Mouse (Mus musculus) stomach, embryonic 14.5 days (tissue): Measurements from ENCODE around the gene Tead2. TPM values are rescaled to one million over a fixed set of nuclear protein-coding genes. Genes with fewer than 3 reads are reported as not detected.

Experiments
- ATAC-seq: fragments of 200-750 bp; cut with Nextera tagmentation; 2 replicates; pipeline ENCODE4 v1.8.0; 2017; ENCODE audit warnings: low read depth, moderate TSS enrichment; ENCODE audit not compliant: insufficient number of reproducible peaks, insufficient read depth, low FRiP score
- H3K27ac ChIP-seq: fragments of 300-500 bp; sonication (generic); 2 replicates; pipeline ENCODE4 v1.5.1; 2014; ENCODE audit warnings: mild to moderate bottlenecking, low read length, moderate library complexity, mixed read lengths
- H3K27me3 ChIP-seq: fragments of 300-500 bp; sonication (generic); 2 replicates; pipeline ENCODE4 v1.6.1; 2014; ENCODE audit warnings: low read length, control low read depth, mixed read lengths; ENCODE audit not compliant: control insufficient read depth, insufficient read depth
- H3K36me3 ChIP-seq: fragments of 300-500 bp; sonication (generic); 2 replicates; pipeline ENCODE4 v1.6.1; 2014; ENCODE audit warnings: mild to moderate bottlenecking, control low read depth, low read length, moderate library complexity, mixed read lengths; ENCODE audit not compliant: control insufficient read depth, insufficient read depth
- H3K4me1 ChIP-seq: fragments of 300-500 bp; sonication (generic); 2 replicates; pipeline ENCODE4 v1.6.1; 2014; ENCODE audit warnings: low read length, control low read depth, mixed read lengths; ENCODE audit not compliant: control insufficient read depth, insufficient read depth
- H3K4me2 ChIP-seq: fragments of 300-500 bp; sonication (generic); replicated peaks from 2 replicates; pipeline ENCODE4 v1.6.1; 2014; ENCODE audit warnings: low read depth, low read length, control low read depth
- H3K4me3 ChIP-seq: fragments of 300-500 bp; sonication (generic); 2 replicates; pipeline ENCODE4 v1.5.1; 2014; ENCODE audit warnings: low read depth, low read length, control low read depth
- H3K9ac ChIP-seq: fragments of 300-500 bp; sonication (generic); replicated peaks from 2 replicates; pipeline ENCODE4 v1.6.1; 2014; ENCODE audit warnings: low read depth, mild to moderate bottlenecking, control low read depth, low read length, moderate library complexity, mixed read lengths
- H3K9me3 ChIP-seq: fragments of 300-500 bp; sonication (generic); 2 replicates; pipeline ENCODE4 v1.6.1; 2016; ENCODE audit warnings: low read depth, low read length, control low read depth; ENCODE audit not compliant: control insufficient read depth
- WGBS: fragments of 180-500 bp; shearing (Covaris S2); extraction: QIAGEN DNeasy Blood & Tissue Kit; methylation state at CpG from one replicate; pipeline ENCODE4 v1.1.7; 2014; 5-methylcytosine and 5-hydroxymethylcytosine counted together
- polyA plus RNA-seq: library from polyadenylated mRNA; unstranded; fragments of >200 nt; fragmentation: Nextera tagmentation; extraction: Ambion mirVana; gene quantifications from 2 replicates; pipeline ENCODE4 v1.2.1, GENCODE M21; 2014

The Tead2 gene
- polyA plus RNA-seq, 1 experiment from 2014 or later: 167 TPM

DNA sequence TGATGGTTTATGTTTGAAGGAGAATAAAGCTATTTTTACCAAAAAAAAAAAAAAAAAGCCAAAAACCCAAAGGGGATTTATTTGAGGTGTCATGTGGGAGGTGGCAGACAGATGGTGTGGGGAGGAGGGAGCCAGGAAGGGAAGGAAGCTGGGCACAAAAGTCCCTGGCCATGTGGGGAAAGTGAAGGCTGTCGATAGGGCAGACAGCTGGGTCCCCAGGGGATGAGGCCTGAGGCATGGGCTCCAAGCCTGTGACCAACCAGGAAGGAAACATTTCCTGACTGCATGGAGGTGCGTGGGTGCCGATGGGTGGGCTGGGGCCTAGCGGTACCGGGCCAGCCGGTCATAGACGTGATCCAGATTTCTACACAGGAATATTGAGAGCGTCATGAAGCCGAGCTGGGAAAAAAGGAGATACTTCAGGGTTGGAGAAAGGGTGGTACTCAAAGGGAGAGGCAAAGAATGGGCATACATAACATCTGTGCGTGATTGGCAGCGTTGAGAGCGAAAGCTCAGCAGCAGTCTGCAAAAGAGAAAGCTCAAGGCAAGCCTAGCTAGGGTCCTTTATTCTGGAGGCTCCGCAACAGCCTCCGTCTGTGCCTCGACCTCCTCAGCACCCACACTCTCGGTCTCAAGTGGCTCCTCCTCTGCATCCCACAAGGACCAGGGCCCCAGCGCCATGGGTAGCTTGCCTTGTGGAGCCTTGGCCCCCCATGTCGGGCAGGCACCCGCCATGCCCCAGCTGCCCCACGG lies 18.2 kb downstream of the Tead2 start:
- Histone ChIP-seq H3K9me3 (no peaks in the 10 kb centered on the region), H3K4me2 (peak overlapping the region; percentile 15; the same call in 1 of the 2 replicates), H3K27me3 (0 out of 2 replicates have a peak, but pooled peaks cover 5% of the 10 kb centered on the region), H3K4me3 (no peak overlapping the region), H3K27ac (0 out of 2 replicates have a peak overlapping the region, but pooled peaks have one; percentile 28), H3K36me3 (peaks cover 38% of the 10 kb centered on the region), H3K9ac (no peak overlapping the region), H3K4me1 (peaks cover 16% of the 10 kb centered on the region)
- ATAC-seq: no peak
- 34% methylated on average over 20 of the region's 20 CpGs for WGBS

DNA sequence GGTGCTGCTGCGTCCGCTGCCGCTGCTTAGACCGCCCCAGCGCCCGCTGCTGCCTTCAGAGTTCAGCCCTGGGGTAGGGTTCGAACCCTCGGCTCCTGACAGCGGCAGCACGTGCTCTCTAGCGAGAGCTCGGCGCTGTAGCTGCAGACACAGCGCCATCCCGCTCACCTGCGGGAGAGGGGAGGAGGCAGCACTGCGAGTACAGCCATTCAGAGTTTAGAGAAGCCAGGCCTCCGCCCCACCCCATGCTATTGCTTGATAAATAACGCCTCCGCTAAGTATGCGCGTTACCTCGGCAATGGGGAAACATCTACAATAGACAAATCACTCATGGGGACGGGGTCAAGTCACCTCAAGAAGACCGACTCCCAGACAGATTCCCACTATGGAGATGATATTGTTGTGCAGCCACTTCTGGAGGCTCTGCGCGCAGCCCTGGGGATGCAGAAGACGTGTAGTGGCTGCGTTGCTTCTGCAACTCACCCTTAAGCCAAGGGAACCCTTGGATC lies 18.8 kb downstream of the Tead2 start:
- peaks cover 16% of the 10 kb centered on the region for H3K4me1 ChIP-seq
- H3K36me3 ChIP-seq: peaks cover 32% of the 10 kb centered on the region
- 0 out of 2 replicates have a peak, but pooled peaks cover 5% of the 10 kb centered on the region for H3K27me3 ChIP-seq
- no peak overlapping the region; the same call in 1 of the 2 replicates for H3K4me3 ChIP-seq
- H3K9ac ChIP-seq: no peak overlapping the region
- no peak for ATAC-seq
- no peaks in the 10 kb centered on the region for H3K9me3 ChIP-seq
- 0 out of 2 replicates have a peak overlapping the region, but pooled peaks have one; percentile 28 for H3K27ac ChIP-seq
- WGBS: 10% methylated on average over 29 of the region's 29 CpGs
- peak overlapping the region; percentile 42 for H3K4me2 ChIP-seq

DNA sequence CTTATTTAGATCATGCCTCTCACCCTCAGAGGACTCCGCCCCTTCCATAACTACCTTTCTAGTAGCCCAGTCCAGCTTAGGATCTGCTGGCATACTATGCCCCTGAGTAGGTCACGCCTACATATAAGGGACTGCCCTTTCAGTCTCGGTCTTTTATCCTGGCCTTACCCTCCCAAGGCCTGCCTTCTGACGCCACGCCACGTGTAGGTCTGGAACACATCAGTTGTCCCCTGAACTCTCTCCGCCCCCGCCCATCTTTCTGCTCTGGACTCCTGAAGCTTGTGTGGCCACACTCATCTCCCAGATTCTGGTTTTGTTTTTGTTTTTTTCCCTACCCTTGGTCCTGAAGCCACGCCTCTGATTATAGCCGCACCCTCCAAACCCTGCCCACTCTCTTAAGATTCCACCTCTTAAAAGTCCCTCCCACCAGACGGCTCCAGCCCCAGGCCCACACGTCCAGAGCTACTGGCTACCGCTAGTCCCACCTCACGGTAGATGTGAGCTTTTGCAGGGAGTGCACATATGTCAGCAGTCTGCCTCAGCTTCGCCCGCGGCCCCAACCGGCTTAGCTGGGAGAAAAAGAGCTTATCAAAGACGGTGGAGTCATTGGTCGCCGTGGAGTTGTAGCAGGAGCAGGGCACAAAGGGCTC lies 19.5 kb downstream of the Tead2 start:
- H3K9me3 ChIP-seq: no peaks in the 10 kb centered on the region
- H3K9ac ChIP-seq: no peak overlapping the region
- WGBS: 7% methylated on average over 21 of the region's 21 CpGs
- peaks cover 16% of the 10 kb centered on the region for H3K4me1 ChIP-seq
- peak overlapping the region; percentile 42 for H3K4me2 ChIP-seq
- peaks cover 26% of the 10 kb centered on the region for H3K36me3 ChIP-seq
- ATAC-seq: peak; percentile 78
- peak overlapping the region; percentile 3; the same call in 1 of the 2 replicates for H3K4me3 ChIP-seq
- H3K27ac ChIP-seq: 0 out of 2 replicates have a peak overlapping the region, but pooled peaks have one; percentile 28
- H3K27me3 ChIP-seq: 0 out of 2 replicates have a peak, but pooled peaks cover 5% of the 10 kb centered on the region

DNA sequence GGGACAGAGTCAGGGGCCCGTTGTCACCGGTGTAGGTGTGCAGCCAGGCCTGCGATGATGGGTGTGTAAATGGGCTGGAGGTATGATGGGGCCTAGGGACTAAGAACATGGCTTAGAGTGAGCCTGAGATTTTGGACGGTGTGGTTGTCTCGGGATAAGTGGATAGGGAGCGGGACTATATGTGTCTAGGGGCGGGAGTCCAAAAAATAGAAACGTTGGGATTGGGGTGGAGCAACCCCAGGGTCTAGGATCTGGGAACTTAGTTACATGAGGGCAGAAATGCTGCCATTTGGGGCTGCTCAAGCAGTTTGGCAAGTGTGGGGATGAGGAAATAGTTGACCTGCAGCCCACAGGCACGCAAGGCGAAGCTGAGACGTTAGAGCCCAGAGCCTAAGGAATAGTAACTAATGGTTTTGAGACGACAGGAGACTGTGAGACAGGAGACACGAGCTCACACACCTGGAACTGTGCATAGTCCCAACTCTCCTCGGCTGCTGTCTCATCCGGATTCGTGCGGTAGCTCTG lies 20.2 kb downstream of the Tead2 start:
- Histone ChIP-seq H3K27me3 (0 out of 2 replicates have a peak, but pooled peaks cover 5% of the 10 kb centered on the region), H3K4me2 (peak overlapping the region; percentile 42), H3K9me3 (no peaks in the 10 kb centered on the region), H3K36me3 (peaks cover 26% of the 10 kb centered on the region), H3K27ac (no peak overlapping the region), H3K4me3 (peak overlapping the region; percentile 3; the same call in 1 of the 2 replicates), H3K9ac (no peak overlapping the region), H3K4me1 (peaks cover 19% of the 10 kb centered on the region)
- 0 out of 2 replicates have a peak, but pooled peaks have one; percentile 4 for ATAC-seq
- 30% methylated on average over 17 of the region's 17 CpGs for WGBS

DNA sequence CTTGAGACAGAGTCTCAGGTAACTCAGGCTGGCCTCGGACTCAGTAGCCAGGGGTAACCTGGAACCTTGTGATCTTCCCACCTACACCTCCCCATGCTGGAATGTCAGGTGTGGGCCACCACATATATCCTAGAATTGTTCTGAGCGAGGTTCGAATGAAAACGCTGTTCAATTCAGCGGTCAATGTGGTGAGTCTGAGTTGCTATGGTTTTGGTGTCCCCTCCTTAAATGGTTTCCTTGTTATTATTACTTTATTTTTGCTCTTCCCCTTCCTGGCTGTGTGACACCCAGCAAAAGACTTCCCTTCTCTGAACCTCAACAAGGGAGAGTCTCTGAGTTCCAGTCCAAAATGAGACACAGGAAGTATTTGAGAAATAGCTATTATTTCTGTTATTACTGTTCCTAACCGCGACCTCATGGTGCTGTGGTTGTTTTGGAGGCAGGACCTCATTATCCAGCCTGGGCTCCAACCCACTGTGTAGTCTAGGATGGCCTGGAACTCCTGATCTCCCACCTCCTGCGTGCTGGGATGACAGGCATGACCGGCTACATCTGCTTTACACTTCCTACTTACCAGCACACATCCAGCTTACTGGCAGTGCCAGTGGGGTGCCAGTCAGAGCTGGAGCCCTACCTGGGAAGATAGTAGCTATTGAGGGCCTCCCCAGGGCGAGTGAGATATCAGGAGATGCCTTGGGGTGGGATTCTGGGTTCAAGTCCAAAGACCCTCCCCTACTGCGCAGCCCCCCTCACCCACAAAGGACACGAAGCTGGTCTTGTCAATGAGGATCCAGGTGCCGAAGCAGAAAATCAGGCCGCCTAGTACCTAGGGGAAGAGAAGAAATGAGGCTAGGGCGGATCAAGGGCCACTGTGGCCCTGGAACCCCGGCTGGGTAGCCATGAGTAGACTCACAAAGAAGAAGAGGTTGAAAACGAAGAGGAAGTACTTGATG lies 22.5 kb downstream of the Tead2 start:
- no peaks in the 10 kb centered on the region for H3K9me3 ChIP-seq
- H3K4me2 ChIP-seq: no peak overlapping the region
- no peak for ATAC-seq
- H3K27me3 ChIP-seq: 0 out of 2 replicates have a peak, but pooled peaks cover 5% of the 10 kb centered on the region
- peaks cover 4% of the 10 kb centered on the region; the same call in 1 of the 2 replicates for H3K36me3 ChIP-seq
- H3K27ac ChIP-seq: no peak overlapping the region
- H3K4me1 ChIP-seq: peaks cover 19% of the 10 kb centered on the region
- WGBS: 72% methylated on average over 17 of the region's 17 CpGs
- no peak overlapping the region for H3K9ac ChIP-seq
- no peak overlapping the region for H3K4me3 ChIP-seq

DNA sequence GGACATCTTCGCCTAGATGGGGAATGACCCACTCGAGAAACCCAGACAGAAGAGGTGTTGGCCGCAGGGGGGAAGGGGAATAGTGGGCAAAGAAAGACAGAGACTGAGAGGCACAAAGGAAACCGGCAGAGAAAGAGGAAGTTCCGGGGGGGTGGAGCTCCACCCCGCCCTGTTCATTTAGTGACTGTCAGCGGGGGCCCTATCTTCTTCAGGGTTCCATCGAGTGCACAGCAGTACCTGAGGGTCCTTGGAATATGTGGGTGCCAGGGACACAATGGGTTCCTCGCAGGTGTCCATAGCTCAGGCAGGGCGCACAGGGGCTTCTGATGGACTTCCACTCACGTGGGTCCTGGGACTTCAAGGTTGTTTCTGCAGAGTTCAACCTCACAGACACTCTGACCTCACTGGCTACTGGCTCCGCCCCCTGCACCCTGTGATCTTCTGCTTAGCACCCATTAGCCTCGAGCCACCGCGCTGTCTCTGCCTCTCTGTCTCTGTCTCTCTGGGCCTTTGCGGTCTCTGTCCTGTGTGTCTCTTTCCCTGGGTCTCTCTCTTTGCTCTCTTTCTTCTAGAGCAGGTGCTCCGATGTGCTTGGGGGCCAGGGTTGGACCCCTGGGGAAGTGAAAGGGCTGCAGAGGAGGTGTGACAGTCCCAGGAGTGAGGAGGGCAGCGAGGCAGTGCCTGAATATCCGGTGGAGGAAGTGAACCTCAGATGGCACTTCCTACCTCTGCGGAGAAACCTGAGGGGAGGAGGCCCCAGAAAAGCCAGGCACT lies 23.4 kb downstream of the Tead2 start, which contains the start of gene Cd37:
Cd37 (minus strand) TSS at position 393 of the 774 bp plus-strand sequence.
- 40% methylated on average over 20 of the region's 20 CpGs for WGBS
- H3K4me3 ChIP-seq: no peak within 1 kb of the TSS
- ATAC-seq: no peak
- 0 out of 2 replicates have a peak, but pooled peaks cover 5% of the 10 kb centered on the region for H3K27me3 ChIP-seq
- H3K4me2 ChIP-seq: no peak within 1 kb of the TSS
- H3K9ac ChIP-seq: no peak within 1 kb of the TSS
- H3K4me1 ChIP-seq: peaks cover 14% of the 10 kb centered on the region
- H3K36me3 ChIP-seq: no peaks in the 10 kb centered on the region
- no peaks in the 10 kb centered on the region for H3K9me3 ChIP-seq
- no peak within 1 kb of the TSS for H3K27ac ChIP-seq

DNA sequence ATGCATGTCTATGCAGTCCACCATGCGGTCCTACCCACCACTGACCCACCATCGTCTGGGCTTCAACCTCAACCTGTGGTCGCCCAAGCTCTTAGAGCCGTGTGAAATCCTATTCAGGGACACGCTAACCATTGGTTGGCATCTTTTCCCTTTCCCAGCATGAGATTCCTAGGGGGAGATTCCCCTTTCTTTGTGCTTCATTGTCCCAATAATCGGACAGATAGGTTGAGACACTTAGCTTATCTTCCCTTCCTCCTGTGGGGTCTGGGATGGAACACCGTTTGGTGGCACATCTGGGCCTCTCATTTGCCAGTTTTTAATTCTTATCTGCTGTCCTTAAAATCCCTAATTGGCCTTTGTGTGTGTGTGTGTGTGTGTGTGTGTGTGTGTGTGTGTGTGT lies 24.6 kb downstream of the Tead2 start:
- no peak overlapping the region for H3K4me2 ChIP-seq
- H3K9ac ChIP-seq: no peak overlapping the region
- no peak overlapping the region for H3K27ac ChIP-seq
- 89% methylated on average over 7 of the region's 7 CpGs for WGBS
- H3K36me3 ChIP-seq: no peaks in the 10 kb centered on the region
- no peak for ATAC-seq
- no peaks in the 10 kb centered on the region for H3K9me3 ChIP-seq
- 0 out of 2 replicates have a peak, but pooled peaks cover 6% of the 10 kb centered on the region for H3K4me1 ChIP-seq
- no peak overlapping the region for H3K4me3 ChIP-seq
- 0 out of 2 replicates have a peak, but pooled peaks cover 5% of the 10 kb centered on the region for H3K27me3 ChIP-seq
